Mouse (Mus musculus): ENCODE measurements around the gene Sash1.

The Sash1 gene

GRCm38 (mm10) chr10:8885630-8886527 lies at the start of gene Sash1:
Gene Sash1 (minus strand): TSS chr10:8886070.
- peak; percentile 93 for DNase-seq (ENCODE audit: low spot score)

GRCm38 (mm10) chr10:8935601-8936000 lies 49.7 kb upstream of the Sash1 start:
- no peak for DNase-seq (ENCODE audit: low spot score)

- DNase-seq (ENCODE audit: low spot score), result no peak
Measured at GRCm38 (mm10) chr10:8933451-8934372, 47.8 kb upstream of the Sash1 start.

- no peak for DNase-seq (ENCODE audit: low spot score)
Measured at GRCm38 (mm10) chr10:8931548-8932240, 45.8 kb upstream of the Sash1 start.

GRCm38 (mm10) chr10:8930672-8931071 lies 44.8 kb upstream of the Sash1 start:
- no peak for DNase-seq (ENCODE audit: low spot score)

GRCm38 (mm10) chr10:8928775-8929647 lies 43.1 kb upstream of the Sash1 start:
- DNase-seq (ENCODE audit: low spot score), result no peak

- DNase-seq (ENCODE audit: low spot score), result no peak
Measured at GRCm38 (mm10) chr10:8928261-8928660, 42.4 kb upstream of the Sash1 start.

- no peak for DNase-seq (ENCODE audit: low spot score)
Measured at GRCm38 (mm10) chr10:8926906-8927305, 41.0 kb upstream of the Sash1 start.

GRCm38 (mm10) chr10:8926295-8926694 lies 40.4 kb upstream of the Sash1 start:
- no peak for DNase-seq (ENCODE audit: low spot score)

GRCm38 (mm10) chr10:8925299-8925698 lies 39.4 kb upstream of the Sash1 start:
- no peak for DNase-seq (ENCODE audit: low spot score)

GRCm38 (mm10) chr10:8921098-8921693 lies 35.3 kb upstream of the Sash1 start:
- DNase-seq (ENCODE audit: low spot score), result no peak

GRCm38 (mm10) chr10:8917798-8918197 lies 31.9 kb upstream of the Sash1 start:
- DNase-seq (ENCODE audit: low spot score), result no peak

- DNase-seq (ENCODE audit: low spot score), result no peak
Measured at GRCm38 (mm10) chr10:8917350-8917749, 31.5 kb upstream of the Sash1 start.

GRCm38 (mm10) chr10:8915755-8916154 lies 29.9 kb upstream of the Sash1 start:
- DNase-seq (ENCODE audit: low spot score), result no peak

- DNase-seq (ENCODE audit: low spot score), result no peak
Measured at GRCm38 (mm10) chr10:8913904-8914303, 28.0 kb upstream of the Sash1 start.

GRCm38 (mm10) chr10:8912706-8913275 lies 26.9 kb upstream of the Sash1 start:
- DNase-seq (ENCODE audit: low spot score), result no peak

- no peak for DNase-seq (ENCODE audit: low spot score)
Measured at GRCm38 (mm10) chr10:8912213-8912612, 26.3 kb upstream of the Sash1 start.

- peak; percentile 24 for DNase-seq (ENCODE audit: low spot score)
Measured at GRCm38 (mm10) chr10:8910237-8910990, 24.5 kb upstream of the Sash1 start.

GRCm38 (mm10) chr10:8903086-8903485 lies 17.2 kb upstream of the Sash1 start:
- DNase-seq (ENCODE audit: low spot score), result no peak

- DNase-seq (ENCODE audit: low spot score), result no peak
Measured at GRCm38 (mm10) chr10:8902412-8902811, 16.5 kb upstream of the Sash1 start.
